Comparison of ENCODE assay signal across 20 mouse cellular contexts in the genomic region with DNA sequence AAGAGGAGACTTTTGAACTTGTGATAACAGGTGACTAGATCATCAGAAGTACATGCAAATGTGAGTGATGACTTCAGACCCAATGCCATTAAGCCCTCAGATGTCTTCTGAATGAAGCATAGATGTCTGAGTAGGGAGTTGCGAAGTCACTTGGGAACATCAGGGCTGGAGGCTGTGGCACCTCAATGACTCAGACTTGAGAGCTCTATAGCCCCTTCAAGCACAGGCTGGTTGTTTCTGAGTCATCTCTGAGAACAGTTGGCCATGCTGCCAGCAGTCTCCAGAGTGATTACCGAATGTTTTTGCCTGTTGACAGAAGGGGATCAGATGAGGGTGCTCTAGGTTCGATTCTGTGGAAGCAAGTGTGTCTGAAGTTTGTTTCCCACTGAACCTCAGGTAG.
DNase-seq lines count a peak whose midpoint lies in the region.
"Had no signal": no experiment of that assay in that cellular context is flagged by ENCODE, and none has a peak within 500 bp of the region (broad histone marks: within the 10 kb centered on the region; RNA-seq: fewer than 3 reads in every experiment).

No protein-coding gene starts in this region.

- peak; percentile 17 to 50 for DNase-seq in layer of hippocampus, adult 18-20 months (ENCODE audit: low spot score in 2 of 2)
- no peak for DNase-seq in layer of hippocampus, postnatal 25 days (ENCODE audit: extremely low spot score in 1 of 2, low spot score in 1 of 2)
- DNase-seq in right cerebral cortex, adult 18-20 months, result peak; percentile 60
- DNase-seq in right cerebral cortex, postnatal 14 days, result no peak
- DNase-seq in NIH3T3 (ENCODE audit: low read depth), result peak; percentile 67
- DNase-seq in right cerebral cortex, postnatal 25 days, result peak; percentile 22
- no peak for DNase-seq in gastrocnemius, adult 18-20 months (ENCODE audit: low spot score)
- DNase-seq in retina, postnatal 1 day, result no peak
- DNase-seq: adrenal gland, postnatal 25 days; cerebellum, adult 11 months; cerebellum, postnatal 10 days; forebrain, postnatal 0 days; gastrocnemius, postnatal 36 days; heart, adult 2 months; heart, postnatal 14 days; kidney, adult 18-20 months; kidney, postnatal 4 days; lung, postnatal 4 days; midbrain, embryonic 14.5 days; spleen, adult 18-20 months had no signal

Comparison
In these comparisons a context has a peak if more than half of its experiments do, and no peak if none do; other contexts are left out.
1. DNase-seq: peak in layer of hippocampus, adult 18-20 months (2 of 2), right cerebral cortex, adult 18-20 months (single experiment), NIH3T3 (single experiment) and right cerebral cortex, postnatal 25 days (single experiment); none in layer of hippocampus, postnatal 25 days (0 of 2), right cerebral cortex, postnatal 14 days (single experiment), gastrocnemius, adult 18-20 months (single experiment) and retina, postnatal 1 day (single experiment).